Mouse (Mus musculus): Measurements from ENCODE around the gene Flot1.

- TF ChIP-seq POLR2A (IDR thresholded peaks at IDR 0.05; ENCODE audit: extremely low read depth, insufficient read depth, low read length): no peak
- TF ChIP-seq CTCF (IDR thresholded peaks at IDR 0.05; ENCODE audit: extremely low read depth, insufficient read depth, low read length): no peak
These were observed 8.4 kb upstream of the Flot1 start for GRCm38 (mm10) chr17:35814678-35815077.
